Mouse (Mus musculus) erythroblast, embryonic 14.5 days (primary cell): ENCODE measurements around the gene Vav3.

ENCODE experiments used
- GATA1 ChIP-seq: IDR thresholded peaks from 2 replicates; pipeline ENCODE4 v1.6.1; 2012; ENCODE audit warnings: low read length, inconsistent platforms, mixed read lengths
- TAL1 ChIP-seq: IDR thresholded peaks from 3 replicates; pipeline ENCODE4 v1.6.1; 2012; ENCODE audit warnings: low read length, inconsistent platforms, mixed read lengths

GRCm38 (mm10) chr3:109525825-109526224 lies 185.4 kb downstream of the Vav3 start:
- no peak for TF ChIP-seq GATA1
- no peak for TF ChIP-seq TAL1
